Mouse (Mus musculus) left cerebral cortex, postnatal 10 days (tissue): Measurements from ENCODE around the gene Oasl2. TPM values are rescaled to one million over a fixed set of nuclear protein-coding genes. Genes with fewer than 3 reads are reported as not detected.
"Not testable (repeated sequence)": the region's sequence is repeated elsewhere in the genome, so short reads cannot be mapped to it uniquely, and the experiment has no call there.

ENCODE experiments used
- DNase-seq, 2 experiments: peaks; one replicate each; pipeline ENCODE4 v3.0.0; 2021 to 2022; ENCODE audit warnings: low spot score in 2 of 2, mixed read lengths in 1 of 2; ENCODE audit errors: extremely low spot score in 1 of 2
- intact Hi-C: fragments of 180-260 bp; cut with DNase I; formaldehyde crosslinking; loops from one replicate; pipeline ENCODE4 v1.15.1; 2025
- total RNA-seq, 2 experiments: library from RNA; stranded (reverse); gene quantifications; 2 replicates each; pipeline ENCODE4 v1.2.3; 2021

The Oasl2 gene
- total RNA-seq, 2 experiments from 2014 or later = 0.43 to 1.1 TPM

GRCm38 (mm10) chr5:114908598-114909305 is 12.0 kb downstream of the Oasl2 start:
- DNase-seq = no peak
- intact Hi-C loops = no loop called here

- DNase-seq = no peak
- intact Hi-C loops = loop anchor here (5.0 kb wide), 1 partner anchor 76 kb away; no protein-coding TSS in a partner anchor
These were observed 16.9 kb downstream of the Oasl2 start for GRCm38 (mm10) chr5:114913686-114914085.

GRCm38 (mm10) chr5:114914855-114915254 is 18.1 kb downstream of the Oasl2 start:
- intact Hi-C loops = loop anchor here (5.0 kb wide), 1 partner anchor 78 kb away; no protein-coding TSS in a partner anchor
- no peak for DNase-seq

GRCm38 (mm10) chr5:114915854-114916253 is 19.1 kb downstream of the Oasl2 start:
- intact Hi-C loops = no loop called here
- no peak for DNase-seq

- intact Hi-C loops = no loop called here
- DNase-seq = no peak
These were observed 20.0 kb downstream of the Oasl2 start for GRCm38 (mm10) chr5:114916777-114917176.

- DNase-seq, intact Hi-C loops: not testable (repeated sequence)
These were observed 20.6 kb downstream of the Oasl2 start for GRCm38 (mm10) chr5:114917357-114917756.

GRCm38 (mm10) chr5:114921551-114922365 is 25.0 kb downstream of the Oasl2 start:
- DNase-seq = no peak
- intact Hi-C loops = no loop called here

GRCm38 (mm10) chr5:114922366-114922731 is 25.6 kb downstream of the Oasl2 start:
- DNase-seq = no peak
- intact Hi-C loops = no loop called here

- intact Hi-C loops = no loop called here
These were observed 26.3 kb downstream of the Oasl2 start, which contains the start of gene Oasl1 for GRCm38 (mm10) chr5:114922998-114923473. TSS of gene Oasl1 (plus strand) at chr5:114923240.

GRCm38 (mm10) chr5:114926153-114926684 is 29.5 kb downstream of the Oasl2 start:
- no peak for DNase-seq
- intact Hi-C loops = no loop called here

More at GRCm38 (mm10) chr5:114922998-114923473, 26.3 kb downstream of the Oasl2 start, which contains the start of gene Oasl1:
- peak in 1 of 2 experiments; percentile 57 for DNase-seq

- intact Hi-C loops = no loop called here
- no peak for DNase-seq
These were observed 30.0 kb downstream of the Oasl2 start for GRCm38 (mm10) chr5:114926753-114927152.

- no peak for DNase-seq
- intact Hi-C loops = no loop called here
These were observed 34.9 kb downstream of the Oasl2 start for GRCm38 (mm10) chr5:114931626-114932025.

GRCm38 (mm10) chr5:114933206-114933605 is 36.5 kb downstream of the Oasl2 start:
- intact Hi-C loops = no loop called here
- no peak for DNase-seq

GRCm38 (mm10) chr5:114935838-114936237 is 39.1 kb downstream of the Oasl2 start:
- intact Hi-C loops = no loop called here
- DNase-seq = no peak

- DNase-seq, intact Hi-C loops: not testable (repeated sequence)
These were observed 44.4 kb downstream of the Oasl2 start for GRCm38 (mm10) chr5:114941138-114941537.

- intact Hi-C loops = no loop called here
These were observed 45.5 kb downstream of the Oasl2 start, which contains the start of gene 2210016L21Rik for GRCm38 (mm10) chr5:114942074-114942765. TSS of gene 2210016L21Rik (plus strand) at chr5:114942158.

GRCm38 (mm10) chr5:114942766-114943130 is 46.0 kb downstream of the Oasl2 start:
- DNase-seq = no peak
- intact Hi-C loops = no loop called here

More at GRCm38 (mm10) chr5:114942074-114942765, 45.5 kb downstream of the Oasl2 start, which contains the start of gene 2210016L21Rik:
- peak; percentile 87 to 91 for DNase-seq

GRCm38 (mm10) chr5:114945072-114945471 is 48.3 kb downstream of the Oasl2 start:
- intact Hi-C loops = no loop called here
- no peak for DNase-seq

- DNase-seq = peak in 1 of 2 experiments; percentile 83
- intact Hi-C loops = no loop called here
These were observed 52.2 kb downstream of the Oasl2 start for GRCm38 (mm10) chr5:114948891-114949290.
